Comparison of ENCODE assay signal across 7 mouse cellular contexts in genomic region chr7:27335928-27336823, GRCm38 (mm10). TPM values are rescaled to one million over a fixed set of nuclear protein-coding genes. Genes with fewer than 3 reads are reported as not detected.
DNase-seq lines count a peak whose midpoint lies in the region; ATAC-seq and TF ChIP-seq lines count a peak whose summit lies in the region.

No protein-coding gene starts in this region.

- peaks cover 84% of the 10 kb centered on the region for H3K27me3 ChIP-seq in limb, embryonic 10.5 days (ENCODE audit: low read depth, poor library complexity, severe bottlenecking)
- H3K27me3 ChIP-seq in midbrain, embryonic 13.5 days: peaks cover 69% of the 10 kb centered on the region
- peaks cover 42% of the 10 kb centered on the region for H3K27me3 ChIP-seq in small intestine, adult 2 months (ENCODE audit: control insufficient read depth, insufficient read depth, low read length)

- peak; percentile 96 for TF ChIP-seq CTCF in small intestine, adult 2 months (IDR thresholded peaks at IDR 0.05; ENCODE audit: extremely low read depth, insufficient read length, insufficient replicate concordance, low read depth, low read length)

- no peaks in the 10 kb centered on the region for H3K9me3 ChIP-seq in limb, embryonic 10.5 days (replicated peaks)
- H3K9me3 ChIP-seq in midbrain, embryonic 13.5 days: no peaks in the 10 kb centered on the region

- under 1% methylated on average over 47 of the region's 47 CpGs for WGBS in limb, embryonic 10.5 days
- WGBS in midbrain, embryonic 13.5 days: under 1% methylated on average over 47 of the region's 47 CpGs
- 2% methylated on average over 47 of the region's 47 CpGs for whole genome bisulfite sequencing in small intestine, adult 2 months

- H3K4me2 ChIP-seq in midbrain, embryonic 13.5 days (replicated peaks): peak overlapping the region; percentile 53

- H3K27ac ChIP-seq in limb, embryonic 10.5 days: peak overlapping the region; percentile 83
- H3K27ac ChIP-seq in midbrain, embryonic 13.5 days: no peak overlapping the region
- H3K27ac ChIP-seq in small intestine, adult 2 months (ENCODE audit: insufficient read depth, low read depth, low read length): no peak overlapping the region

- ATAC-seq in midbrain, embryonic 13.5 days: peak; percentile 83

- H3K4me3 ChIP-seq in limb, embryonic 10.5 days: peak overlapping the region; percentile 62
- peak overlapping the region; percentile 32 for H3K4me3 ChIP-seq in midbrain, embryonic 13.5 days (replicated peaks)
- no peak overlapping the region for H3K4me3 ChIP-seq in small intestine, adult 2 months (ENCODE audit: low read depth, low read length)

- peaks cover 55% of the 10 kb centered on the region for H3K4me1 ChIP-seq in limb, embryonic 10.5 days
- peaks cover 56% of the 10 kb centered on the region for H3K4me1 ChIP-seq in midbrain, embryonic 13.5 days (replicated peaks)
- peaks cover 8% of the 10 kb centered on the region for H3K4me1 ChIP-seq in small intestine, adult 2 months (ENCODE audit: control insufficient read depth, insufficient read depth, insufficient read length, low read length)

- DNase-seq in adrenal gland, adult 8-10 months: peak; percentile 76
- peak; percentile 88 for DNase-seq in embryo, embryonic 9.5 days (ENCODE audit: extremely low spot score)
- peak; percentile 99 for DNase-seq in heart, adult 11 months
- DNase-seq in kidney, adult 11 months: peak; percentile 83
- DNase-seq in limb, embryonic 10.5 days (ENCODE audit: low spot score): peak; percentile 93

- H3K36me3 ChIP-seq in limb, embryonic 10.5 days: no peaks in the 10 kb centered on the region
- H3K36me3 ChIP-seq in midbrain, embryonic 13.5 days: peaks cover 3% of the 10 kb centered on the region; the same call in 1 of the 2 replicates
- H3K36me3 ChIP-seq in small intestine, adult 2 months (ENCODE audit: control insufficient read depth, insufficient read depth, low read length): no peaks in the 10 kb centered on the region

- H3K9ac ChIP-seq in midbrain, embryonic 13.5 days (replicated peaks): peak overlapping the region; percentile 15

- no peak for TF ChIP-seq POLR2A in small intestine, adult 2 months (IDR thresholded peaks at IDR 0.05; ENCODE audit: low read depth, low read length)

RNA-seq across cellular contexts. Expression of gene Ltbp4, which starts 1.3 kb away (rescaled TPM):
- total RNA-seq in adrenal gland, adult 8-10 months (2022): 100 to 1,000 TPM in 3 of 4 experiments, 10 to 100 TPM in 1; 90.9 to 117 (median 108) TPM
- 6.7 and 10.6 TPM in 2 replicates for polyA plus RNA-seq in limb, embryonic 10.5 days (2016; fragmentation: Nextera tagmentation; extraction: Ambion mirVana)
- 8.0 and 9.1 TPM in 2 replicates for polyA plus RNA-seq in midbrain, embryonic 13.5 days (2015; fragmentation: Nextera tagmentation; extraction: Ambion mirVana)
- 136 and 163 TPM in 2 replicates for polyA plus RNA-seq in small intestine, adult 2 months (2012; rRNA removed)

RNA-seq across cellular contexts. Expression of gene Shkbp1, which starts 19.6 kb away (rescaled TPM):
- total RNA-seq in adrenal gland, adult 8-10 months (2022): 10 to 100 TPM; 19.4 to 41.1 (median 29.7) TPM
- polyA plus RNA-seq in limb, embryonic 10.5 days (2016; fragmentation: Nextera tagmentation; extraction: Ambion mirVana): 46.1 and 61.2 TPM in 2 replicates
- 67.2 and 84.3 TPM in 2 replicates for polyA plus RNA-seq in midbrain, embryonic 13.5 days (2015; fragmentation: Nextera tagmentation; extraction: Ambion mirVana)
- 62.1 and 115 TPM in 2 replicates for polyA plus RNA-seq in small intestine, adult 2 months (2012; rRNA removed)

RNA-seq across cellular contexts. Expression of gene Gm20479, which starts 21.0 kb away (rescaled TPM):
- 1 to 10 TPM in 1 of 4 experiments, not detected in 3; 4.0 TPM for total RNA-seq in adrenal gland, adult 8-10 months (2022)
- not detected in 2 replicates for polyA plus RNA-seq in limb, embryonic 10.5 days (2016; fragmentation: Nextera tagmentation; extraction: Ambion mirVana)
- 0.53 TPM in 1 of 2 replicates, not detected in the other for polyA plus RNA-seq in midbrain, embryonic 13.5 days (2015; fragmentation: Nextera tagmentation; extraction: Ambion mirVana)
- polyA plus RNA-seq in small intestine, adult 2 months (2012; rRNA removed): not detected in 2 replicates

Comparison
In these comparisons a context has a peak if more than half of its experiments do, and no peak if none do; other contexts are left out.
1. RNA of gene Ltbp4, which starts 1.3 kb away (polyA plus RNA-seq): 136 to 163 TPM in small intestine, adult 2 months; 6.7 to 10.6 TPM in limb, embryonic 10.5 days and 8.0 to 9.1 TPM in midbrain, embryonic 13.5 days; every median in the first group is over 10 times any median in the second.
2. Peak in every context shown above with its lines, with median percentiles within 50 percentile points of each other: DNase-seq.